Mouse (Mus musculus) kidney, embryonic 15.5 days (tissue): Measurements from ENCODE around the gene Neurod2. TPM values are rescaled to one million over a fixed set of nuclear protein-coding genes. Genes with fewer than 3 reads are reported as not detected.
A peak's percentile ranks its signal among the peaks of the same experiment; 100 is the strongest.

Experiments
- ATAC-seq: fragments of 200-750 bp; cut with Nextera tagmentation; replicated peaks from 2 replicates; pipeline ENCODE4 v1.8.0; 2017; ENCODE audit warnings: moderate TSS enrichment; ENCODE audit not compliant: low FRiP score
- H3K27ac ChIP-seq: fragments of 300-500 bp; sonication (generic); 2 replicates; pipeline ENCODE4 v1.5.1; 2015; ENCODE audit warnings: mild to moderate bottlenecking, inconsistent platforms
- H3K27me3 ChIP-seq: fragments of 300-500 bp; sonication (generic); 2 replicates; pipeline ENCODE4 v1.6.1; 2015; ENCODE audit warnings: inconsistent platforms
- H3K36me3 ChIP-seq: fragments of 300-500 bp; sonication (generic); 2 replicates; pipeline ENCODE4 v1.6.1; 2015; ENCODE audit warnings: inconsistent platforms
- H3K4me1 ChIP-seq: fragments of 300-500 bp; sonication (generic); 2 replicates; pipeline ENCODE4 v1.6.1; 2015; ENCODE audit warnings: inconsistent platforms
- H3K4me2 ChIP-seq: fragments of 300-500 bp; sonication (generic); 2 replicates; pipeline ENCODE4 v1.6.1; 2015; ENCODE audit warnings: moderate library complexity, mild to moderate bottlenecking, inconsistent platforms
- H3K4me3 ChIP-seq: fragments of 300-500 bp; sonication (generic); replicated peaks from 2 replicates; pipeline ENCODE4 v1.5.1; 2015; ENCODE audit warnings: mild to moderate bottlenecking, inconsistent platforms
- H3K9ac ChIP-seq: fragments of 300-500 bp; sonication (generic); 2 replicates; pipeline ENCODE4 v1.6.1; 2015; ENCODE audit warnings: mild to moderate bottlenecking, inconsistent platforms
- H3K9me3 ChIP-seq: fragments of 300-500 bp; sonication (generic); replicated peaks from 2 replicates; pipeline ENCODE4 v1.6.1; 2016; ENCODE audit warnings: inconsistent platforms
- WGBS: fragments of 180-500 bp; shearing (Covaris S2); methylation state at CpG from one replicate; pipeline ENCODE4 v1.1.7; 2015; ENCODE audit warnings: mixed read lengths; 5-methylcytosine and 5-hydroxymethylcytosine counted together
- polyA plus RNA-seq: library from polyadenylated mRNA; unstranded; fragments of >200 nt; fragmentation: Nextera tagmentation; extraction: Ambion mirVana; gene quantifications from 2 replicates; pipeline ENCODE4 v1.2.1, GENCODE M21; 2015

Gene Neurod2
- polyA plus RNA-seq, 1 experiment from 2014 or later = not detected

GRCm38 (mm10) chr11:98349308-98349707, 19.9 kb upstream of the Neurod2 start:
- ATAC-seq = no peak

GRCm38 (mm10) chr11:98348083-98348961, 18.9 kb upstream of the Neurod2 start, which contains the start of gene Ppp1r1b:
Gene Ppp1r1b, plus strand, starts transcription at chr11:98348404.
- WGBS = under 1% methylated on average over 55 of the region's 55 CpGs
- no peaks in the 10 kb centered on the region for H3K36me3 ChIP-seq
- H3K9ac ChIP-seq = peak within 1 kb of the TSS; percentile 45
- H3K27ac ChIP-seq = no peak within 1 kb of the TSS
- no peaks in the 10 kb centered on the region for H3K9me3 ChIP-seq
- peak within 1 kb of the TSS; percentile 97 for H3K4me2 ChIP-seq
- peak within 1 kb of the TSS; percentile 50 for H3K4me3 ChIP-seq
- H3K4me1 ChIP-seq = peaks cover 28% of the 10 kb centered on the region
- peaks cover 92% of the 10 kb centered on the region for H3K27me3 ChIP-seq
- peak; percentile 70 for ATAC-seq

More at GRCm38 (mm10) chr11:98349308-98349707, 19.9 kb upstream of the Neurod2 start:
- H3K4me1 ChIP-seq = peaks cover 36% of the 10 kb centered on the region
- H3K36me3 ChIP-seq = no peaks in the 10 kb centered on the region
- H3K4me3 ChIP-seq = peak overlapping the region; percentile 50
- H3K9ac ChIP-seq = no peak overlapping the region
- no peak overlapping the region for H3K27ac ChIP-seq
- H3K27me3 ChIP-seq = peaks cover 94% of the 10 kb centered on the region
- peak overlapping the region; percentile 97 for H3K4me2 ChIP-seq
- H3K9me3 ChIP-seq = no peaks in the 10 kb centered on the region
- 8% methylated on average over 9 of the region's 9 CpGs for WGBS

GRCm38 (mm10) chr11:98347385-98348082, 18.1 kb upstream of the Neurod2 start:
- no peak for ATAC-seq

GRCm38 (mm10) chr11:98346168-98346567, 16.7 kb upstream of the Neurod2 start:
- peaks cover 83% of the 10 kb centered on the region for H3K27me3 ChIP-seq
- no peak overlapping the region for H3K4me2 ChIP-seq
- no peak overlapping the region for H3K27ac ChIP-seq
- no peak for ATAC-seq
- H3K4me3 ChIP-seq = no peak overlapping the region
- H3K4me1 ChIP-seq = peaks cover 43% of the 10 kb centered on the region
- no peaks in the 10 kb centered on the region for H3K9me3 ChIP-seq
- no peaks in the 10 kb centered on the region for H3K36me3 ChIP-seq
- WGBS = 7% methylated on average over 9 of the region's 9 CpGs
- H3K9ac ChIP-seq = no peak overlapping the region

More at GRCm38 (mm10) chr11:98347385-98348082, 18.1 kb upstream of the Neurod2 start:
- 7% methylated on average over 10 of the region's 12 CpGs for WGBS
- peaks cover 31% of the 10 kb centered on the region for H3K4me1 ChIP-seq
- peaks cover 85% of the 10 kb centered on the region for H3K27me3 ChIP-seq
- H3K36me3 ChIP-seq = no peaks in the 10 kb centered on the region
- H3K4me2 ChIP-seq = peak overlapping the region; percentile 97
- H3K9ac ChIP-seq = no peak overlapping the region
- H3K4me3 ChIP-seq = peak overlapping the region; percentile 50; the same call in 1 of the 2 replicates
- no peaks in the 10 kb centered on the region for H3K9me3 ChIP-seq
- H3K27ac ChIP-seq = no peak overlapping the region

- under 1% methylated on average over 14 of the region's 14 CpGs for WGBS
- Histone ChIP-seq H3K4me2 (peak overlapping the region; percentile 56), H3K27me3 (peaks cover 81% of the 10 kb centered on the region), H3K9ac (no peak overlapping the region), H3K4me1 (peaks cover 43% of the 10 kb centered on the region), H3K27ac (no peak overlapping the region), H3K36me3 (no peaks in the 10 kb centered on the region), H3K4me3 (peak overlapping the region; percentile 27), H3K9me3 (no peaks in the 10 kb centered on the region)
- ATAC-seq = no peak
Observed at GRCm38 (mm10) chr11:98345253-98345652, 15.8 kb upstream of the Neurod2 start.

- H3K4me1 ChIP-seq = peaks cover 45% of the 10 kb centered on the region
- H3K9ac ChIP-seq = peak overlapping the region; percentile 40
- H3K4me3 ChIP-seq = peak overlapping the region; percentile 45
- H3K4me2 ChIP-seq = peak overlapping the region; percentile 79
- no peaks in the 10 kb centered on the region for H3K36me3 ChIP-seq
- H3K27ac ChIP-seq = peak overlapping the region; percentile 82
- peaks cover 81% of the 10 kb centered on the region for H3K27me3 ChIP-seq
- ATAC-seq = peak; percentile 61
- H3K9me3 ChIP-seq = no peaks in the 10 kb centered on the region
- 2% methylated on average over 29 of the region's 29 CpGs for WGBS
Observed at GRCm38 (mm10) chr11:98342000-98342945, 12.8 kb upstream of the Neurod2 start.

- H3K27me3 ChIP-seq = peaks cover 81% of the 10 kb centered on the region
- ATAC-seq = no peak
- WGBS = 60% methylated on average over 4 of the region's 4 CpGs
Observed at GRCm38 (mm10) chr11:98341174-98341573, 11.7 kb upstream of the Neurod2 start.

GRCm38 (mm10) chr11:98340597-98340996, 11.1 kb upstream of the Neurod2 start:
- no peak overlapping the region for H3K4me3 ChIP-seq
- H3K27me3 ChIP-seq = peaks cover 82% of the 10 kb centered on the region
- H3K27ac ChIP-seq = no peak overlapping the region
- H3K9me3 ChIP-seq = no peaks in the 10 kb centered on the region
- peaks cover 42% of the 10 kb centered on the region for H3K4me1 ChIP-seq
- H3K4me2 ChIP-seq = no peak overlapping the region
- no peak overlapping the region for H3K9ac ChIP-seq
- no peaks in the 10 kb centered on the region for H3K36me3 ChIP-seq
- WGBS = 6% methylated on average over 4 of the region's 4 CpGs
- no peak for ATAC-seq

More at GRCm38 (mm10) chr11:98341174-98341573, 11.7 kb upstream of the Neurod2 start:
- Histone ChIP-seq H3K4me3 (no peak overlapping the region), H3K9ac (no peak overlapping the region), H3K9me3 (no peaks in the 10 kb centered on the region), H3K4me1 (peaks cover 44% of the 10 kb centered on the region), H3K27ac (no peak overlapping the region), H3K36me3 (no peaks in the 10 kb centered on the region), H3K4me2 (no peak overlapping the region)

GRCm38 (mm10) chr11:98339679-98340287, 10.3 kb upstream of the Neurod2 start:
- Histone ChIP-seq H3K27ac (no peak overlapping the region), H3K9me3 (no peaks in the 10 kb centered on the region), H3K36me3 (no peaks in the 10 kb centered on the region), H3K4me2 (peak overlapping the region; percentile 92), H3K27me3 (peaks cover 83% of the 10 kb centered on the region), H3K9ac (peak overlapping the region; percentile 21; the same call in 1 of the 2 replicates), H3K4me1 (peaks cover 38% of the 10 kb centered on the region), H3K4me3 (peak overlapping the region; percentile 52)
- 11% methylated on average over 11 of the region's 11 CpGs for WGBS
- no peak for ATAC-seq

- peak overlapping the region; percentile 21 for H3K9ac ChIP-seq
- peak overlapping the region; percentile 52 for H3K4me3 ChIP-seq
- H3K27me3 ChIP-seq = peaks cover 85% of the 10 kb centered on the region
- H3K9me3 ChIP-seq = no peaks in the 10 kb centered on the region
- peaks cover 45% of the 10 kb centered on the region for H3K4me1 ChIP-seq
- WGBS = under 1% methylated on average over 19 of the region's 19 CpGs
- H3K36me3 ChIP-seq = no peaks in the 10 kb centered on the region
- no peak overlapping the region for H3K27ac ChIP-seq
- H3K4me2 ChIP-seq = peak overlapping the region; percentile 92
- no peak for ATAC-seq
Observed at GRCm38 (mm10) chr11:98339071-98339501, 9.6 kb upstream of the Neurod2 start.

- Histone ChIP-seq H3K9ac (peak overlapping the region; percentile 21), H3K4me2 (peak overlapping the region; percentile 92), H3K4me1 (peaks cover 48% of the 10 kb centered on the region), H3K4me3 (peak overlapping the region; percentile 52), H3K27me3 (peaks cover 85% of the 10 kb centered on the region), H3K36me3 (no peaks in the 10 kb centered on the region), H3K27ac (no peak overlapping the region), H3K9me3 (no peaks in the 10 kb centered on the region)
- no peak for ATAC-seq
- under 1% methylated on average over 54 of the region's 57 CpGs for WGBS
Observed at GRCm38 (mm10) chr11:98338507-98338961, 9.1 kb upstream of the Neurod2 start.
